Comparison of ENCODE assay signal across 14 mouse cellular contexts in genomic region chr7:111150540-111150939, GRCm38 (mm10).
"Had no signal": no experiment of that assay in that cellular context is flagged by ENCODE, and none has a peak within 500 bp of the region (broad histone marks: within the 10 kb centered on the region; RNA-seq: fewer than 3 reads in every experiment).

No protein-coding gene starts in this region.

- H3K4me1 ChIP-seq: limb, embryonic 15.5 days; midbrain, embryonic 10.5 days; neural tube, embryonic 15.5 days had no signal

- H3K36me3 ChIP-seq: limb, embryonic 15.5 days; liver, embryonic 12.5 days; midbrain, embryonic 10.5 days; neural tube, embryonic 15.5 days had no signal

- H3K9ac ChIP-seq: limb, embryonic 15.5 days; liver, embryonic 12.5 days; lung, embryonic 14.5 days; neural tube, embryonic 15.5 days had no signal

- DNase-seq: kidney, postnatal 36 days; layer of hippocampus, adult 9-11 months; layer of hippocampus, postnatal 36 days; lung, postnatal 4 days; midbrain, embryonic 14.5 days; right cerebral cortex, adult 18-20 months; right cerebral cortex, postnatal 25 days; thymus, postnatal 4 days had no signal

- H3K4me2 ChIP-seq: limb, embryonic 15.5 days; liver, embryonic 12.5 days; lung, embryonic 14.5 days; neural tube, embryonic 15.5 days had no signal

- H3K9me3 ChIP-seq: limb, embryonic 15.5 days; liver, embryonic 12.5 days; midbrain, embryonic 10.5 days; neural tube, embryonic 15.5 days had no signal

- H3K27me3 ChIP-seq: limb, embryonic 15.5 days; neural tube, embryonic 15.5 days had no signal

- H3K27ac ChIP-seq: limb, embryonic 15.5 days; liver, embryonic 12.5 days; midbrain, embryonic 10.5 days; neural tube, embryonic 15.5 days had no signal

- ATAC-seq: liver, embryonic 12.5 days had no signal

- H3K4me3 ChIP-seq: limb, embryonic 15.5 days; liver, embryonic 12.5 days; midbrain, embryonic 10.5 days; myocyte; neural tube, embryonic 15.5 days had no signal
